Mouse (Mus musculus): ENCODE measurements around the gene Tbx10. TPM values are rescaled to one million over a fixed set of nuclear protein-coding genes. Genes with fewer than 3 reads are reported as not detected.
"Not testable (repeated sequence)": the region's sequence is repeated elsewhere in the genome, so short reads cannot be mapped to it uniquely, and the experiment has no call there.

The Tbx10 gene
- total RNA-seq, 1 experiment from 2014 or later = not detected

GRCm38 (mm10) chr19:4004331-4004730, 11.8 kb downstream of the Tbx10 start:
- no peak for DNase-seq

GRCm38 (mm10) chr19:4005091-4005490, 12.5 kb downstream of the Tbx10 start:
- no peak for DNase-seq

- DNase-seq = no peak
Observed at GRCm38 (mm10) chr19:4005971-4006370, 13.4 kb downstream of the Tbx10 start.

GRCm38 (mm10) chr19:4011086-4011485, 18.5 kb downstream of the Tbx10 start:
- DNase-seq = no peak

- peak; percentile 97 for DNase-seq
Observed at GRCm38 (mm10) chr19:4012432-4013022, 20.0 kb downstream of the Tbx10 start, which contains the start of gene Ndufv1. Gene Ndufv1, minus strand, starts transcription at chr19:4012806.

- DNase-seq = no peak
Observed at GRCm38 (mm10) chr19:4013066-4013465, 20.5 kb downstream of the Tbx10 start.

GRCm38 (mm10) chr19:4014802-4015201, 22.2 kb downstream of the Tbx10 start:
- no peak for DNase-seq

GRCm38 (mm10) chr19:4015635-4016034, 23.1 kb downstream of the Tbx10 start:
- no peak for DNase-seq

GRCm38 (mm10) chr19:4017921-4018587, 25.5 kb downstream of the Tbx10 start:
- no peak for DNase-seq

- DNase-seq = peak; percentile 90
Observed at GRCm38 (mm10) chr19:4018743-4019583, 26.4 kb downstream of the Tbx10 start.

- no peak for DNase-seq
Observed at GRCm38 (mm10) chr19:4023185-4023584, 30.6 kb downstream of the Tbx10 start.

- DNase-seq = no peak
Observed at GRCm38 (mm10) chr19:4027576-4027975, 35.0 kb downstream of the Tbx10 start.

- no peak for DNase-seq
Observed at GRCm38 (mm10) chr19:4032668-4033067, 40.1 kb downstream of the Tbx10 start.

- DNase-seq = no peak
Observed at GRCm38 (mm10) chr19:4033298-4033697, 40.7 kb downstream of the Tbx10 start.

GRCm38 (mm10) chr19:4033742-4034141, 41.2 kb downstream of the Tbx10 start:
- DNase-seq = no peak

- no peak for DNase-seq
Observed at GRCm38 (mm10) chr19:4036327-4037045, 43.9 kb downstream of the Tbx10 start.

- not testable (repeated sequence) for DNase-seq
Observed at GRCm38 (mm10) chr19:4037154-4037787, 44.7 kb downstream of the Tbx10 start.

- peak; percentile 94 for DNase-seq
Observed at GRCm38 (mm10) chr19:4037788-4038232, 45.3 kb downstream of the Tbx10 start, which contains the start of gene Gstp1. Gene Gstp1, minus strand, starts transcription at chr19:4037985.

- not testable (repeated sequence) for DNase-seq
Observed at GRCm38 (mm10) chr19:4040941-4041340, 48.4 kb downstream of the Tbx10 start.

- DNase-seq = not testable (repeated sequence)
Observed at GRCm38 (mm10) chr19:4041500-4041899, 48.9 kb downstream of the Tbx10 start.

- peak; percentile 48 for DNase-seq
Observed at GRCm38 (mm10) chr19:4042124-4042523, 49.6 kb downstream of the Tbx10 start.

GRCm38 (mm10) chr19:4044109-4044508, 51.6 kb downstream of the Tbx10 start:
- DNase-seq = not testable (repeated sequence)

Data from adrenal gland, postnatal 14 days (tissue).